Mouse (Mus musculus): Measurements from ENCODE around the gene Fbn1.
A peak's percentile ranks its signal among the peaks of the same experiment; 100 is the strongest.

The Fbn1 gene

DNA sequence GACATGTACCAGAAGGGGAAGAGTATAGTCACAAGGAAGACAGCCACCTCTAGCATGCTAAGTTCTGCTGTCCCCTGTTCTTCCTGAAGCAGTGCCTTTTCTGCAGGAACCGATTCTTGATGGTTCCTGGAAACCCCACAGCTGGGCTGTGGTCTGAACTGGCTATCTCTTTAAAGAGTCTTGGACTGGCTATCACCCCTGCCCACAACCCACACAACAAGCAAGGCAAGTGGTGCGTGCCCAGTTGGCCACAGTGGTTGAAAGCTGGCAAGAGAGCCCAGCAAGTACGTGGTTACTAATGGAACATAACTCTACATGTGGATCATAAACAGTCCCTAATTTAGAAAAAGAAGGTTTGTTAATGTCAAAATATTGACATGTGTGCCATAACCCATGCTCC is 170.6 kb downstream of the Fbn1 start:
- DNase-seq (ENCODE audit: low spot score in 2 of 2), result no peak

DNA sequence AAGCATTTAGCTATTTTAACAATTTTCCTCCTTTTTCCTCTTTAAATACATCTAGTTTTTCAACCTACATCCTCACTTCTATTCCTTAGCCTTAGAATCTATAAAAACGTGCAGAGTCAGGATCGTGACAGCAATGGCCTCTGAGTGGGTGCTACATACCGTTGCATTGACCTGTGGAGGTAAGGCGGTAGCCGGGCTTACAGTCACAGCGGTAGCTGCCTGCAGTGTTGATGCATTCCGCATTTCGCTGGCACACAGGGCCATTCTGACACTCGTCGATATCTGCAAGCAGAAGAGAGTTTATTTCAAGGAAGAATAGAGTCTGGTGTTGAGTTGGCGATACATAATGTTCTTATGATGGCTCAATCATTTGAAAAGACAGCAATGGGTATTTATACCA is 172.6 kb downstream of the Fbn1 start:
- DNase-seq (ENCODE audit: low spot score in 2 of 2), result no peak

- DNase-seq (ENCODE audit: low spot score in 2 of 2), result no peak
These were observed 173.6 kb downstream of the Fbn1 start for GRCm38 (mm10) chr2:125334163-125334562.

- no peak for DNase-seq (ENCODE audit: low spot score in 2 of 2)
These were observed 176.2 kb downstream of the Fbn1 start for GRCm38 (mm10) chr2:125331581-125331980.

DNA sequence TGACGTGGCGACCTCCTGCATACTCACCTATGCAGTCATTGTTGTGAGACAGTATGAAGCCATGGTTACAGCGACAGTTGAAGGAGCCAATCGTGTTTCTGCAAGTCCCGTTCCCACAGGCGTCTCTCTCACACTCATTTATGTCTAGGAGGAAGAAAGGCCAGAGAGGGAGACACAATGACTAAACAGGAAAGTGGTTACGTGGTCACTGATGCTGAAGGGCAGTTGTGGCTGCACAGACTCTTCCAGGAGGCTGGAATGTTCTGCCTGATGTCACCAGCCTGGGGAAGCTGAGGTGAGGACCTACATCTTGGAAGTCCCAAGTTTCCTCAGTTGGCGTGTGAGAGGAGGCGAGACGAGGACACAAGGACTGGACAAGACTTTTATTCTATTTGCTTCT is 177.3 kb downstream of the Fbn1 start:
- no peak for DNase-seq (ENCODE audit: low spot score in 2 of 2)

DNA sequence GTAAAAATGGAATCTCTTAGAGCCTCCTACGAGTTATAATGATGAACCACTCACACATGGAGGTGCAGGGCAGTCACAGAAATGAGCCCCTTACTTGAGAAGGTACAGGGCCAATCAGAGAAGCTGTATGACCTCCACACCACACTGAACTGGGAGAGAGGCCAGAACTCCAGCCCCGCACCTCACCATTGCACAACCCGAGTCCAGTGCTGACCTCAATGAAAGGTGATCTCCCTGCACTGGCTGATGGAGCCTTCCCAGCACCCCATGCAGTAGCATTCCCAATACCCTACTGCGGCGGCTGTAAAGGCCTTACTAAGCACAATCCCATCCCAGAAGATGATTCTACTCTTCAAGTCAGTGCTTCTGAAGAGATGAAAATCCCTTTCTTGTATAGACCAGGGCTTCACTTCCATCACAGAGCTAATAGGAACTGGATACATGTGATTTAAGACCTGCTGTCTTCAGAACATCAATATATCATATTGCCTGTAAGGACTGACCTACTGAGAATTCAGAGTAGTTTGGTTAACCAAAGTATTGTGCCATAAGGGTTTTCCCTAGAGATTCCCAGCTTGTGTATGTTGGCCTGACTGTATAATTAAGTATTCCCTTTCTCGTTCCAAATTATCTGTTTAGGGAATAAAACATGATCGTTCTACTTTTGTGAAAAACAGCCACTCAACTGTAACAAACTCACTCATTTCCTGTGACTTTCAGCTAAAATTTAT is 182.5 kb downstream of the Fbn1 start:
- DNase-seq (ENCODE audit: low spot score in 2 of 2), result no peak

- no peak for DNase-seq (ENCODE audit: low spot score in 2 of 2)
These were observed 183.3 kb downstream of the Fbn1 start for GRCm38 (mm10) chr2:125324455-125324854.

DNA sequence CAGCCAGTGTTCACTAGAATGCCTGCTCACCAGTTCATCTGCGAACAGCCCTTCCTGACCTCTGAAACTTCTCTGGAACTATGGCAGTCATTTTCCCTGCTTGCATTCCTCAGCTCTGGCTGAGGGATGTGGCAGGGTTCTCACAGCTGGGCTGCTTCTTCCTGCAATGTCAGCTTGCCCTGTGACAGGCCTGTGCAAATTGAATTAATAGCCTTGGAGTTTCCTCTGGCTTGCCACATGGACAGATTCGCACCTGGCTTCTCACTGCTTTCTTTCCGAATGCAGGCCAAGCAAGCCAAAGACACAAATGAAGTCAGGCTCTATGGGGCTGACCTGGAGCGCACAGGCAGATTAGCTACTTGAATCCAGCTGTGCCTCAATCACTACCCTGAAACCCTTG is 184.4 kb downstream of the Fbn1 start:
- DNase-seq (ENCODE audit: low spot score in 2 of 2), result no peak

GRCm38 (mm10) chr2:125322581-125322980 is 185.2 kb downstream of the Fbn1 start:
- no peak for DNase-seq (ENCODE audit: low spot score in 2 of 2)

GRCm38 (mm10) chr2:125321071-125321470 is 186.7 kb downstream of the Fbn1 start:
- DNase-seq (ENCODE audit: low spot score in 2 of 2), result no peak

DNA sequence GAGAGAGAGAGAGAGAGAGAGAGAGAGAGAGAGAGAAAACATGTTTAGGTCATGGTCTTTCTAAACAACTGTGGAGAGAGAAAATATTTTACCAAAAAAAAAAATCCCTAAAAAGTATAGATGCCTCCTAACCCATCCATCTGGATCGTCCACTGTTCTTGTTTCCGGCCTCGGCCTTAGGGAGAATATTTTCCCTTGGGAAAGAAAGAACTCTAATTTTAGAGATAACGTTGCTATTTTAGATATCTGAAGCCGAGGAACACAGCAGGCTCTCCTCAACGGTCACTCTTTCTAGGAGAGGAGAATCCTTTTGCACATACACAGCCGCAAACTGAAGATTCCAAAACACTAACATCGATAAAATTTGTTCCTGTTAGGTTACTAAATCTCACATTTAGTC is 188.1 kb downstream of the Fbn1 start:
- no peak for DNase-seq (ENCODE audit: low spot score in 2 of 2)

GRCm38 (mm10) chr2:125318371-125319061 is 189.3 kb downstream of the Fbn1 start:
- no peak for DNase-seq (ENCODE audit: low spot score in 2 of 2)

DNA sequence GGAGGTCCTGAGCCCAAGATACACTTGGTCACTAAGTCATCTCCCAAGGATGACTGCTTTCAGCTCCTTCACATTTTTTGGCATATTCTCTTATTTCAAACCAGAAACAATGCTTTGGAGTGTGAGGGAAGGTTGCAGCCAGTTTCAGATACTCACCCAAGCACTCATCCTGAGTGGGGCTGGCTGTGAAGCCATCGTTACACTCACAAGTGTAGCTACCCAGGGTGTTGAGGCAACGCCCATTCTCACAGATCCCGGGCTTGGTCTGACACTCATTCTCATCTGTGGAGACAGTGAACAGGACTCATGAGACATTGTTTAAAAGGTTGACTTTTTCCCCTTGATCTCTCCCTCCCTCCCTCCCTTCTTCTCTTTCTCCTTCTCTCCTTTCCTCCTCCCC is 192.6 kb downstream of the Fbn1 start:
- no peak for DNase-seq (ENCODE audit: low spot score in 2 of 2)

GRCm38 (mm10) chr2:125314169-125314925 is 193.4 kb downstream of the Fbn1 start:
- no peak for DNase-seq (ENCODE audit: low spot score in 2 of 2)

GRCm38 (mm10) chr2:125309710-125310109 is 198.1 kb downstream of the Fbn1 start:
- no peak for DNase-seq (ENCODE audit: low spot score in 2 of 2)

- DNase-seq (ENCODE audit: low spot score in 2 of 2), result peak; percentile 24 to 41
These were observed 202.1 kb downstream of the Fbn1 start for GRCm38 (mm10) chr2:125305671-125306070.

DNA sequence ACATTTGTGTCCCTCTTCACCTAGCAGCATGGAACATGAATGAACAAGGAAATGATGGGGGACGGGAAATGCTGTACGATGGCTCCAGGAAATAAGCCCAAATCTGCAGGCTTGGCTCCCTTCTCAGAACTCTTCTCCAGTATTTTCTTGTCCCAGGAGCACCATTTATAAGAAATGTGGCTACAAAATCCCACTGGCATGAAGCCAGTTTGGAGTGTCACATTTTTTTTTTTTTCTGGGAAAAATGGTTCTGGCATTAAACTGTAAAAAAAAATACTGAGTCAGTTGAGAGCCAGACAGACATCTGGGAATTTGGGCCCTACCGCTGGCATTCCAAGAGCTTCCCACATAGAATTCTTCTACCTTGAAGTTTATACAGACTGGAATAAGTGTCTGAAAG is 203.0 kb downstream of the Fbn1 start:
- DNase-seq (ENCODE audit: low spot score in 2 of 2), result no peak

GRCm38 (mm10) chr2:125303764-125304384 is 203.9 kb downstream of the Fbn1 start:
- DNase-seq (ENCODE audit: low spot score in 2 of 2), result no peak

DNA sequence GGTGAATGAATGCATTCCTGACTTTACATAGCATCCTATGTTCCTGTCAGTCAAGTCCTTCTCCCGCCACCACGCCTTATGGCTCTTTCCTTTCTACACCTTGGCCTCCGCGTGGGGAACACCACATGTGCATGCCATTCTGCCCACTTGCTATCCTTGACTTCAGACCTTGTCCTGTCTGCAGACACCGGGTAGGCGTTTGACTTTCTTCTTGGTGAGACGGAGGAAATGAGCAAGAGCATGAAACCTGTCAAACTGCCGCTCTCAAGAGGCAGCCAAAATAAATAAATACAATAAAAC is 205.2 kb downstream of the Fbn1 start:
- peak; percentile 43 to 54 for DNase-seq (ENCODE audit: low spot score in 2 of 2)

DNA sequence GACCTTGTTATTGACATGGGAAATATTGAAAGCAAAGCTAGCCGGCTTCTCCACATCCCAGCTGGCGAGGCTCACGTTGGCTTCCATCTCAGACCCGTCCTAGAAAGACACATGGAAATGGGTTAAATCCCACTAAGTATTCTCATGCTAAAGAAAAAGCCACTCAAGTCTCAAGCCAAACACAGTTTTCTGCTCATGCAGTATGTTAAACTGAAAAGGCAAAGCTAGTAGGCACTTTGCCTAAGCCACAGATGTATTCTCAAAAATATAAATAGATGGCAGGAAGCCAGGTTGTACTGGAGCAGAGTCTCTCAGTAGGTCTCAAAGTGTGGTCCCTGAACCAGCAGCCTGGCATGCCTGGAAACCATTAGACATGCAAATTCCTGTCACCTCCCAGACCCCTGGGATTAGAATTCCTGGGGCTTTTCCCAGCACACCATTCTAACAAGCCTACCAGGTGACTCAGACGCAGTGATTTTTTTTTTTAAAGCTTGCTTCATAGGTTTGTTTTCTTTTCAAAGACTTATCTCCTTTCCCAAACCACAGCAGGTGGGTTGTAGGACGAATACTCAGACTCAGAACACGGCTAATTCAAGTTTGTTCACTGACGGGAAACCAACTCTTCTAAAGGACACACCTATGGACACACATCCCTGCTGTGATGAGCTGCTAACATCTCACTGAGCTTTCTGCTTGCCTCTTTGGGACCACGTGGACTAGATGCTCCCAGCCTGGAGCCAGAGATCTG is 205.7 kb downstream of the Fbn1 start:
- DNase-seq (ENCODE audit: low spot score in 2 of 2), result peak in 1 of 2 experiments; percentile 23

DNA sequence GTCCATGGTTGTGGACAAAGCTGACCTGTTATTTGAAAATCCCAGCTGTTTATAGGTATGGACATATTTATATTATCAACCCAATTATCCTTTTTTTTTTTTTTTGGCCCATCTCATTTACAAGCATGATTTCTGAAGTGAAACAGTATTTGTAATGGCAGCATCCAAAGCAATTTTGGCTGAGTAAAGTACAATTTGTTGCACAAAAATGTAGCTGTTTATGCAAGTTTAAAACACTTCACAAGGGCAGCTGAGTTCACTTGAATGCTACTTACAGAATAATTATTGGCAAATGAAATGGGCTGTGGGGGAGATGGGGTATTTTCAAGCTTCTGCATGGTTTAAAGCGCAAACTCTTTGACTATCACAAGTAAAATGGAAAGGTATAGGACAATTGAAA is 209.0 kb downstream of the Fbn1 start:
- no peak for DNase-seq (ENCODE audit: low spot score in 2 of 2)

- DNase-seq (ENCODE audit: low spot score in 2 of 2), result no peak
These were observed 212.3 kb downstream of the Fbn1 start for GRCm38 (mm10) chr2:125295526-125295925.
